Mouse (Mus musculus): ENCODE measurements around the gene Lpin2.

Lpin2 gene

DNA sequence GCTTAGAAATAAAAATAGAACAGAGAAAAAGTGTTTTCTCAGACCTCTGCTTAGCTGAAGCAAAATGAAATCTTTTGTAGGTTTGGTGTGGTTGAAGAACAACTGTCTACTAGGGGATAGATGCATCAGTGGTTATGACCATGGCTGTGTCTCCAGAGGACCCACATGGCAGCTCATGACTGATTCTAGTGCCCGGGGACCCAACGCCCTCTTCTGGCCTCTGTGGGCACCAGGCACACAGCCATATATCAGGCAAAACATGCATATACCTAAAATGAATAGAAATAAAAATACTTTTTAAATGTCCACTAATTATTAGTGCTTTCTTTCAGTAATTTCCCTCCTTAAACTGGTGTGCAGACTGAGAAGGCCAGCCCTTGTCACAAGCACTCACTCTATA is 49.6 kb downstream of the Lpin2 start:
- no peak for DNase-seq (ENCODE audit: extremely low spot score)

- no peak for DNase-seq (ENCODE audit: extremely low spot score)
Measured at GRCm38 (mm10) chr17:71233210-71233609, 50.9 kb downstream of the Lpin2 start.

- DNase-seq (ENCODE audit: extremely low spot score), result no peak
Measured at GRCm38 (mm10) chr17:71234041-71234594, 51.8 kb downstream of the Lpin2 start.

DNA sequence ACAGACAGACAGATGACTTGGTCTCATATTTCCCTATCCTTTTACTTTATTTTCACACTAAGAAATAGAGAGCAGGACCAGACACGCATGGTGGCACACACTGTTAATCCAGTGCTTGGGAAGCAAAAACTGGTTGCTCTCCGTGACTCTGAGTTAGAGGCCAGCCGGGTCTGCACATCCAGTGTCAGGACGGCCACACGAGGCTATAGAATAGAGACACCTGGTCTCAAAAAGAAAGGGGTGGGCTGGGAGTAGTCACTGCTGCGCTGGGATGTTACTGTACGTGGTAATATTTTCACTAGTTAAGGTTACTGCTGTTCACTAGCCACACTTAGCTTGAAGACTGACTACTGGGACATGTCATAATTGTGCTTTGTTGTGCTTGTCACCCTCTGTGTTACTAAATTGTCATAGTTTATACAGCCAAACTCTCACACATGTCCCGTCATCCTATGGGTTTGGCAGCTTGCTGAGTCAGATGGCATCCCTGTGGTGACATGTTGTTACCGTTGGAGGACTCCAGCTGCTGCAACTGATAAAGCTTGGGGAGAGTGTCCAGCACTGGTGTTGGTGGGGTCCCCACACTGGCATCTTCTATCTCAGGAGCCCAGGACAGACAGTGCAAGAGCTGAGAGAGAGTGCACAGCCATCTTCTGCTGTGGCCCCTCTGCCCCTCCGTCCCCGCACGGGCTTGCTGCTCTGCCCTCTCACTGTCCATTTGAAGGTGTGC is 53.0 kb downstream of the Lpin2 start:
- DNase-seq (ENCODE audit: extremely low spot score), result no peak

- no peak for DNase-seq (ENCODE audit: extremely low spot score)
Measured at GRCm38 (mm10) chr17:71238494-71238893, 56.1 kb downstream of the Lpin2 start.

DNA sequence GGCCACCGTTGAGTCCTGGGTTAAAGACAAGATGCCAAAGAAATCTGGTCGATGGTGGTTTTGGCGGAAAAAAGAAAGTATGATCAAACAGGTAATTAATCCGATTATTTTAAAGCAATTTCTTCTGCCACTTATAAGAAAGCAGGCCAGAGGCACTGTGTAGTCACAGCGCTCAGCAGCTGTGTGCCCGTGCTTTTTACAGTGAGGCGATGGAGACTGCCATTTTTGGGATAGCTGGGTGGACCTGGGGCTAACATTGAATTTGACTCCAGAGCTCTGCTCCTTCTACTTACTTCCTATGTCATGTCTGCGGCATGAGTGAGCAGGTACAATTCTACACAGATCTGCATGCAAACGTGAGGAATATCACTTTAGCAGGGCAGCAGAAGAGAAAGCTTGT is 58.5 kb downstream of the Lpin2 start:
- no peak for DNase-seq (ENCODE audit: extremely low spot score)

DNA sequence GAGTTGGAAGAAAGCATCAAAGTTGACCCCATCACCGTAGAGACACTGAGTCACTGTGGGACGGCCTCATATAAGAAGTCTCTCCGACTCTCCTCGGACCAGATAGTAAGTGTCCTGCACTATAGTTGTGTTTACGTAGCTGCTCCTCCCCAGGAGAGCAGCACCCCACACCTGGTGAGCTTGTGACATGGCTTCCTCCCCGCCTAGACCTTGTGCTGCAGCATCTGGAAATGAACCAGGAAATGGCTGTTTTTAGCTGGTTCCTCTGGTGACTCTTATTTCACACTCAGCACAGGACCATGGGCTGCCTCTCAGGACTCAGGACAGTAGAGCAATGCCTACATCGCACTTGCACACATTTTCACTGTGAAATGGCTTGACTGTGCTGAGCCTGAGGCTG is 60.3 kb downstream of the Lpin2 start:
- DNase-seq (ENCODE audit: extremely low spot score), result no peak

DNA sequence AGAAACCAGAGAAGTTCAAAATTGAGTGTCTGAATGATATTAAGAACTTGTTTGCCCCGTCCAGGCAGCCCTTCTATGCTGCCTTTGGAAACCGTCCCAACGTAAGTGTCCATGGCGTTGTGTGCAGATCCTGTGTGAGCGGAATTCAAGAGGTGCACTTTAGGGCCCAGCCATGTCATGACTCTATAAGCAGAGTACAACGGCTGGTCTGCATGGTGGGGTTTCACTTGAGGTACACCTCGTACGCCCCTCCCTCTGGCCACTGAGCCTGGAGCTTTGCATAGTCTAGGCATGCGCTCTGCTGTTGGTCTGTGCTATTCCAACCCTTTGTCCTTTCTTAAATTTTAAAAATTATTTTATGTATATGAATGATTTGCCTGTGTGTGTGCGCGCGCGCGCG is 62.8 kb downstream of the Lpin2 start:
- no peak for DNase-seq (ENCODE audit: extremely low spot score)

DNA sequence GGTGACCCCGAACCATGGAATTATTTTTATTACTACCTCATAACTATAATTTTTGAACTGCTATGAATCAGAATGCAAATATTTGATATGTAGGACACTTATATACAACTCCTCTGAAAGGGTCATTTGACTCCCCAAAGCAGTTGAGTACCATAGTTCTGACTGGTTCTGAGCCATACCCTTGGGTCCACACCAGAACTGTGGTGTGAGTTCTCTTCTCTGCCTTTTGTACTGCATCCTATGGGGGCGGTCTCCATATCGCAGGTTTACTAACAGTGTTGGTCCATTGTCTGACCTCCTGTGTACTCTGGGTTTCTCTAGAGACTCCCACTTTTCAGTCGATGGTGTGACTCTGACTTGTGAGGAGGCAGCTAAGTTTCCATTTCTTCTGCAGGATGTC is 63.7 kb downstream of the Lpin2 start:
- no peak for DNase-seq (ENCODE audit: extremely low spot score)

DNA sequence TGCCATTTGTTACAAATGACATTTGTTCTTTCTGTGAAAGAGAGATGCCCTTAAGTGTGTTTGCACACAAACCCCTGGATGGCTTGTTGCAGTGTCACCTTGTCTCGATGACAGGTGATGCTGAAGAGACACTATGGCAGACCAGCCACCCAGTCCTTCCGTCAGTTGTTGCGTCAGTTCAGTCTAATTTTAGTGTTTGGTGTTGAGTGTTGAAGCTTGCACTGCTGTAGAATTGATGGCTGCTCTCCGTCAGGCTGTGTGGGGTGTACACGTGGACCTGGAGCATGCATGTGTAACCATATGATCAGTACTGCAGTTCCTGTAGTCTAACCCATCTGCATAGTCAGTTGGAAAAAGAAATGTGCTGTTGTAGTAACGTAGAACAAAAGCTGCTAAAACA is 66.6 kb downstream of the Lpin2 start:
- no peak for DNase-seq (ENCODE audit: extremely low spot score)

DNA sequence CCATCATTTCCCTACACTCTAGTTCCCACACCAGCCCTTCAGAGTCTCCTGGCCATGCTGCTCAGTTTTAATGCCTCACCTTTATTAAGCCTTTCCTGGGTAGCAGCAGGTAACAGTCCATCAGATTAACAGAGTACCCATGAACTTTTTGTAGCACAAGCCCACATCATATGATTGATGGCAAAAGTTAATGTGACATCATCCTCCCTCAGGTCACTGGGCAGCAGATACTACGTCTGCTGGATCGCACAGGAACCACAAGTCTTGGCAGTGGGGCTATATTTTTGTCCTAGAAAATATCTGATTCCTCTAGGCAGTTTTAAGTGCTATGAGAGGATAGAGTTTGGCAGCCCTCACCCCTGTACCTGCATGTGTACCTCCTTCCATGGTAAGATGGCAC is 67.7 kb downstream of the Lpin2 start:
- no peak for DNase-seq (ENCODE audit: extremely low spot score)

- no peak for DNase-seq (ENCODE audit: extremely low spot score)
Measured at GRCm38 (mm10) chr17:71250819-71251600, 68.7 kb downstream of the Lpin2 start.

DNA sequence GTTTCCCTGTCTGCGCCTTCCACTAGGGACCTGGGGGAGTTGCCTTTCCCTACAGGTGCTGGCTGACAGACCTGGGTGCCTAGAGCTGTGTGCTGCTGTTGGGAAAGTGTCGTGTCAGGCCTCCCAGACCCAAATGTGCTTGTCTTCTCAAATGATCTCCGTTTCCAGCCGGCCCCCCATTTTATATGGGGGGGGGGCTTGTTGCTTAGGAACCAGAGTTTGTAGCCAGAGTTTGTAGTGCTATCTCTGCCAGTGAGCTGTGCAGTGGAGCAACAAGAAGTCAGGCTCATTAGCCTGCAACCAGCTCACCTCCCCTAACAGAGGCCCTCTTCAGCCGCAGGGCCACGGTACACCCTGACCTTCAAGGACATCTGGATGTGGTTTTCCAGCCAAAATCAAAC is 69.2 kb downstream of the Lpin2 start:
- DNase-seq (ENCODE audit: extremely low spot score), result no peak

GRCm38 (mm10) chr17:71252101-71252500 is 69.7 kb downstream of the Lpin2 start:
- DNase-seq (ENCODE audit: extremely low spot score), result no peak

GRCm38 (mm10) chr17:71253391-71253790 is 71.0 kb downstream of the Lpin2 start:
- no peak for DNase-seq (ENCODE audit: extremely low spot score)

DNA sequence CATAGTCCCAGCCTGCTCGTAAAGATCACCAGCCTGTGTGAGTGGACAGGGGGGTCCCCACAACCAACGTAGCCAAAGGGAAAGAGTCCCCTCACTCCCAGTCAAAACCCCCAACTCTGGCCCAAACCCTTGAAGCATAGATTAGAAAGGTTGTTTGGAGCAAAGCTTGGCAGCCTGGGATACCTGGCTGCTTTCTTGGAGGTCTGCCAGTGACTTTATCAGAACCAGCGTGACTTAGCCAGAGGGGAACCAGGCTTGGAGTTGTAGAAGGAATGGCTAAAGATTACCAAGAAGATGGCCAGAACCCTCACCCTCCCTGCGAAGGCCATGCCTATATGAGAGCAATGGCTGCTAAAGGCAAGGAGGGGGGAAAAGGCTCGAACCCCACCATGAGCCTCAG is 71.7 kb downstream of the Lpin2 start:
- DNase-seq (ENCODE audit: extremely low spot score), result no peak

DNA sequence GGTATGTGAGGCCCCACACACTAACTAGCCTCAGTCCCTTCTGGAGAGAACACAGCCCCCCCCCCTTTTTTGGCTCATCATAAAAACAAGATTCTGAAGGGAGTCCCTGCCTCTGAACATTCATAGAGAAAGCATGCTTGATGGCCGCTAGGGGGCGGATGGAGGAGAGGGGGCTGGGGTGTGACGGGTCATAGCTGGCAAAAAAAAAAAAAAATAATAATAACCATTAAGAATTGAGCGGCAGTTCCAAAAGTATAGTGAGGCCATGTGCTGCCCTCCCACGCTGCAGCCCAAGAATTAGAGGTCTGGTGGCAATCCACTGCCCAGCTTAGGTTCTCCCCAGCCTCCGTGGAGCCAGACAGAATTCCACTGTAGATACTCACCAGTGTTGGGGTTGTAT is 72.4 kb downstream of the Lpin2 start:
- no peak for DNase-seq (ENCODE audit: extremely low spot score)

GRCm38 (mm10) chr17:71256068-71256615 is 73.8 kb downstream of the Lpin2 start:
- no peak for DNase-seq (ENCODE audit: extremely low spot score)

DNA sequence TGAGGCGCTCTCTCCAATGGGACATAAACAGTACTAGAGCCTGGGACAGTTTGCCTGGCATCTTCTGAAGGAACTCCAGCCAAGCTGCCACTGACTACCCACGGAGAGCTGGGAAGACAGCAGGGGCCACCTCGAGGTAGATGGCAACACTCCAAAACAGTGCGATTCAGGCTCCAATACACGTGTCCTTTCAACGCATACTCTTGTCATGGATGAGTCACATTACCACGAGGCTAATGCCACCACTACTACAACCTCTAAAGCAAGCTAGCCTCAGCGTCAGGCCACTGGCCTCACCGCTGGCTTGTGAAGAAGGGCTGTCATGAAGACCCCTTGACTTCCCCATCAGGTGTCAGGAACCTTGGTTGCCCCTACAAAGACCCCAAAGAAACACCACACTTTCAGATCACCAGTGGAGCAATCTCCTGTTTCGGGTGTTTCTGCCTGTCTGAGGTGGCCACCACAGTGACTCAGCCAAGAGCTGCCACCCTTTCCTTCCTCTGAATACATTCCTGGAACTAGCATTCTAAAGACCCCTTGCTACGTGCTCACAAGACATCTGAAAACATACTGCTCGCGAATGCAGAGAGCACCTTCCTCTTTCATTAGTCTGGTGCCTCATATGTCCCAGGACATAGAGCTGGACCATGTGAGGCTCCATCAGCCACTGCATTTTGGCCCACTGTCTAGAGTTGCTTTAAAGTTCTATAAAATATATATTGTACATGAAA is 74.6 kb downstream of the Lpin2 start:
- no peak for DNase-seq (ENCODE audit: extremely low spot score)

DNA sequence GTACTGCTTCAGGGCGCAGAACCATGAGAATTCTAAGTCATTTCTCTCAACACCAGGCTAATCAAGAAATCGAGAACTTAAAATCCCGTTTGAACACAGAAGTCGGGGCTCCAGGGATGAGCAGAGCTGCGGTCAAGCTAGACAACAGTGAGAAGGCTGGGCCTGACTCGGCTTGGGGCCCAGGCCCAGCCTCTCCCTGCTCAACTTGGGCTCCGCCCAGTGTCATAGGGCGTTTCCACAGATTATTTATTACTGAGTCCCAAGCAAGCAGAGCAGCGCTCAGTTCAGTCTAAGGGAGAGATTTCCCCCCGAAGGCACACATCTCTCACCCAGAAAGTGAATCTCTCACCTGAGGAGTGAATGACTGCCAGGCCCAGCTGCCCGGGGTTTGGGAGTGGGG is 77.4 kb downstream of the Lpin2 start:
- no peak for DNase-seq (ENCODE audit: extremely low spot score)

DNA sequence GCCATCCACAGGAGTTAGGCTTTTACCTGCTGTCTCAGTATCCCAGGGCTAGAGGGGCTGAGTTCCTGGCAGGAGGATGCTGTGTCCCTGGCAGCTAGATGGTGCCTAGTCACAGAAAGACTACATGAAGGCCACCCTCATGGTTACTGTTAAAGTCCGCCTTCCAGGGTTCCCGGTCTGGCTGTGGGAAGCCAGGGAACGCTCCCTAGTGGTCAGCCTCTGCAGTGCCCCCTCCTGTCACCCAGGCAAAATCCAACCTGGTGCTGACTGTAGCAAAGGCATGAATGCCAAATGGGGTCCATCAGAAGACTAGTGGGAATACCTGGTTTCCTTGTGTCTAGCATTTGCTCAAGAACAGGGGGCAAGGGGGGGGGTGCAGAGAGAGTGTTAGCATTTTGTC is 78.3 kb downstream of the Lpin2 start:
- no peak for DNase-seq (ENCODE audit: extremely low spot score)

DNA sequence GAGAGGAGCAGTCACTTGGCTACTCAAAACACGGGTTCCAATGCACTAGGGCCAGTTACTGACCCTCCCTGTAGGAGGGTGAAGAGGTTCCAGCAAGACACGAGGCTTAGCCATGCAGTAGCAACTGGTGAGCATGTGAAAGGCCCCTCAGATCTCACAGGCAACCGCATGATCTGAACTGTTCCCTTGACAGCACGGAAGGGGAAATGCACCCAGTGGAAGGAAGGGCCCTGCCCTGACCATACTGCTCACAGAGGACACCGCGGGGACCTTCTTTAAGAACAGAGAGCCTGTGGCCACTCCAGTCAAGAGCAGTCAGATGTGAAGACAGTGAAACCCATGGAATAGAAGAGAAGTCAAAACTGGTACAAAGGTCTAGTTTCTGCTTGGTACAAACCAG is 80.8 kb downstream of the Lpin2 start:
- DNase-seq (ENCODE audit: extremely low spot score), result no peak

Measured in embryo, embryonic 9.5 days (tissue).